Mouse (Mus musculus) kidney, postnatal 10 days (tissue): ENCODE data around the gene Upb1.
"Not testable (repeated sequence)": the region's sequence is repeated elsewhere in the genome, so short reads cannot be mapped to it uniquely, and the experiment has no call there.

ENCODE experiments used
- DNase-seq: peaks from one replicate; pipeline ENCODE4 v3.0.0; 2021; ENCODE audit warnings: mixed read lengths

Upb1 gene

DNA sequence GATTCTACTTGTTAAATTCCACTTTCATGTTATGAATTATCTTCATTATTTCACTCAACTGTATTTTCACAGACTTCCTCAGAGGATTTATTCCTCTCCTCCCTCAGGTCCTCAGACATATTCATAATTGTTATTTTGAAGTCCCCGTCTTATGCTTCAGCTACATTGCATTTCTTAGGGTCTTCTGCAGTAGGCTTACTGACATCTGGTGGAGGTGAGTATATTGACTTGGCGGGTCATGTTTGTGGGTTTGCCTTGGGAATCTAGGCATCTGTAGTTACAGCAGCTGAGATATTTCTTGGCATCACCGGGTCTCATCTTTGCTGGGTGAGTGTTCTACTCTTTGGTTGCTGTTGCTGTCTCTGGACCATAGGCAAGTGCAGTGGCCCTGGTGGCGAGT lies at the start of gene Upb1:
Gene Upb1 (plus strand): TSS at position 158 of the 400 bp plus-strand sequence.
- no peak for DNase-seq

DNA sequence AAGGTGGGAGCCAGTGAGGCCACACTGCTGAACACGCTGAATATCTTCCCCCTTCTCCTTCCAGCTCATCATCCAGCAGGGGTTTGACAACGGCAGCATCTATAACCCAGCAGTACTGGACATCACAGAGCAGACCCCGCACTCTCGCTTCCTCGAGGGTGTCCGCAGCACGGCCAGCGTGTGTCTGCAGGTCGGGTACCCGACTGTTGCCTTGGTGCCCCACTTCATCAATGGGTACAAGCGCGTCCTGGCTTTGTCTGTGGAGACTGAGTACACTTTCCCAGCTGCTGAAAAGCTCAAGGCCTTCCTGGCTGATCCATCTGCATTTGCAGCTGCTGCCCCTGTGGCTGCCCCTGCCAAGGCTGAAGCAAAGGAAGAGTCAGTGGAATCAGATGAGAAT lies 48.4 kb upstream of the Upb1 start:
- no peak for DNase-seq

DNA sequence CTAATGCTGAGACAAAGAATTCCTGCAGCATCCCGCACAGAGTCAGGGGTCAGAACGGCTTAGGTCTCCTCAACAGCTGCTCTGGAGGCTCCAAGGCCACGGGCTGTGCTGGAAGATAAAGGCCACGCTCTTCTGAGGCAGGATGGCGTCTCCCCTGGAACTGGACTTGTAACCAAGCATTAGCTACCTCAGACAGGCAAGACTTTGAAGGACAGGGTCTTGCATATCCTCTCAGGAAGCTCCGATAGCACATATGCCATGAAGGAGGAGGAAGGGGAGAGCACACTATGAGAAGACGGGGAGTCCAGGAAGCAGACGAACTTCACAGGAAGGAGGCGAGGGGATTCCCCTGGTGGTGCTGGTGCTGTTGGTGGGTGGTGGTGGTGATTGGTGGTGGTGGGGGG lies 47.1 kb upstream of the Upb1 start:
- peak; percentile 22 for DNase-seq

DNA sequence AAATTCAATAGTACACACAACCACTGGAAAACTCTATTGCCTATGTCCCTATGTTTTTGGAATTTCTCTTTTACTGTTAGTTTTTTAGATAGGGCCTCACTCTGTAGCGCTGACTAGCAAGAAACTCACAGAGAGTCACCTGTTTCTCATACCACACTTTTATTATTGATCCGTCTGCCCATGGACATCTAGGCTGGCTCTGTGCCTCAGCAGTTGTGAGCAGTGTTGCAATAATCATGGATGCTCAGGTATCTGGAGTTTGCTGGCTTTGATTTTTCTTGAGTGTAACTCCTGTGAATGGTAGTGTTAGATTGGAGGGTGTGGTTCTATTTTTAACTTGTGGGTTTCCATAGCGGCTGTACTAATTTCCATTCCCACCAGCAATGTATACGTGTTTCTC lies 45.6 kb upstream of the Upb1 start:
- no peak for DNase-seq

DNA sequence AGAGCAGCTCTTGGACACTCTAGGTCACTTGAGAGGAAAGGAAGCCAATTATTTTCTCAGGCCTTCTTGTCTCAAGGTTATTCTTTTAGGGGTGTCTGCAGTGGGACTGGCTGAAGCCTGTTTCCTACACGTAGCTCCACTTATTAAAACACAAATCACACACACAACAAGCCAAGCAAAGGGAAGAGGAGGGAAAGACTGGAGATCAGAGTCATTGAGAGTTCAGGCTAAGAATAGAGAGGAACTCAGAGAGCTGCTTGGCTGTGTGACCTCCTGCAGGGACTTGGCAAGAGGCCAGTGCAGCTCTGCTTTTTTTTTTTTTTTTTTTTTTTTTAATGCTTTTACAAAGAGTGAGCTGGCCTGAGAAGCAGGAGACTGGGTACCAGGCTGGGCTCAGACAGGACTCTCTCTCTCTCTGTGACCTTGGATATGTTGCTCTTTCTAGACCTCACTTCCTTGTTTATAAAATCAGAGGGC lies 36.7 kb upstream of the Upb1 start:
- peak; percentile 80 for DNase-seq

DNA sequence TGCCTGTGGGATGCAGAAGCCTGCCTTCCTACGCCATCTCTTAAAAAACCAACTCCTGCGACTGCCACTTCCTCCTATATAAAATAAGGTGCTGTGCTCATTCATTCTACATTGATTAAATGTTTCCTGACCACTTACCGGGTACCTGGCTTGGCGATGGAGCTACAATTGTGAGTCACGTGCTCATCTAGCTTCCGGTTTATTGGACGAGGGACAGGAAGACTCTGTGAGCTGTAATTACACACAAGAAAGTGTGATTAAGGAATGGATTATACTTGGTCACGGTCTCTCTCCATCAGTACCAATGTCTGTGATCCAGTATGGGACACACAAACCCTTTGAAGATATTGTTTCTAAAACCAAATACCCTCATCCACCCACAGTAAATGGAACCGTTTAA lies 36.1 kb upstream of the Upb1 start:
- no peak for DNase-seq

DNA sequence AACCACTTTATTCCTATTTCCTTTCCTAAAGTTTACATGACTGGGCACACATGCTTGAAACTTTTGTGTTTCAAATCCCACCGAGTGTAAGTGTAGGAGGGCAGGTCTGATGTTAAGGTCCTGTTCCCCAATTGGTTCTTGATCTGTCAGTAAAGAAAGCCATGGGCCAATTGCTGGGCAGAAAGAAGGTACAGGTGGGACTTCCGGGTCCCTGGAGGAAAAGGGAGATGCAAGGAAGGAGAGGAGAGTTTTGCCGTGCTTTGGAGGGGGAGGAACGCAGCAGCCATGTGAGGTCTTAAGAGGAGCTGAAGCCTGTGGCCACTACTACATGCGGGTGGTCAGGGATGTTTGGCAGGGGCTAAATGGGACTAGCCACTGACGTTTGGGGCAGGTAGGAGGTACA lies 35.7 kb upstream of the Upb1 start:
- no peak for DNase-seq

DNA sequence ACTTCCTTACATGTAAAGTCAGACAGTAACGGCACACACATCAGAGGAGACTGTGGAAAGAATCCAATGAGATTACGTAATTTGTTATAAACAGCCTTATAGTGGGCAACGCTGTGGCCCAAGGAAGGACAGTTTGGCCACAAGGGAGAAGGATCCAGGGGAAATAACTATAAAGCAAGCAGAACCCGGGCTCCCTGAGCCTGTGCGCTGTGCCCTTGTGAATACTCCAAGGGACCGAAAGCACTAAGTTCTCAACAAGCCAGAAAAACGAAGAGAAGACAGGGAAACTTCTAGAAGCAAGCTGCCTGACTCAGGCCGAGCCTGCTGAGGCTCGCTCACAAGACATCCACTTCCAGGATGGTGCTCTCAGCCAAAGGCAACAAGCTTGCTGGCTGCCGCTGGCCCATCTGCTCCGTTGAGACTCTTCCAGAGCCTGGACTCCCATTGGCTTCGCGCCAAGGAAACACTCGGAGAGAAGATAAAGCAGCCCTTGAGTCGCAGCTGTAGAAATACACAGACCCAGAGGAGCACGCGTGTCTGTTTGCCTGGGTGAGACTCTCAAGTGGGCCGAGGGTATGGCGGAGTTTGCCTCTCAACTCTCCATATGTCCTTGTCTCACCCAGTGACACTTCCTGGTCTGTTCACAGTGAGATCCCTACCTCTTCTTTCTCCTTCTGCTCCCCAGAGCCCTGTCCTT lies 27.1 kb upstream of the Upb1 start:
- peak; percentile 41 for DNase-seq

DNA sequence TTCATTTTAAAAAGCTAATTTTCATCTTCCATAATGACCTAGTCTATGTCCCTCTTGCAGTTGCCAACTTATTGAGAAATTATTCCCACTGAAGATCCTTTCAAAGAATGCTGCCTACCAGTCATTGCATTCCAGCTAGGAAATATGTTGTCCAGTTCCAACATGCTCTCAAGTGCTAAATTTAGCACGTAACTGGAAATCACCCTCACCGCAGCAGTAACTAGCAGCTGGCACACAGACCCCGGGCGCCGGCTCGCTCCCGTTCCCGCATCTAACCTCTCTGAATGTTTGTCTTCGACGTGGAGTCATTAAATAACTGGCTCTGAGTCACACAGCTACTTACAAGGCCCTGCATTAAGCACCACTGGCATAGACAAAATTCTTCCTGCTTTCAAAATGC lies 22.2 kb upstream of the Upb1 start:
- no peak for DNase-seq

DNA sequence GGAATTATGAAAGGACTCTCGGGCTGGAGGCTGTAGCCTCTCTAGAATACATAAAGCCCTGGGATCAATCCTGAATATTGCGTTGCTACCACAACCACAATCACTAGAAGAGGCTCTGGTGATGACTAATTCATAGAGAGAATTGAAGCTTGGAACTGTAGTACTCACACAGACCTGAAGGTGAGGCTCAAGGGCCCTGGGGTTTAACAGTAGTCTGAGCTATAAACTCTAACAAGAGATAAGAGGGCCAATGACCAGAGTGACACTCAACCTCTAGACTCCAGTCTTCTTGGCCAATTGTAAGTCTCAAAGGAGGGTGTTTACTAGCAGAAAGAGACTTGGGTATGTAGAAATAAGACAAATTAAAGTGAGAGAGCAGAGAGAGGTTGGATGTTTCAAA lies 10.8 kb upstream of the Upb1 start:
- no peak for DNase-seq

DNA sequence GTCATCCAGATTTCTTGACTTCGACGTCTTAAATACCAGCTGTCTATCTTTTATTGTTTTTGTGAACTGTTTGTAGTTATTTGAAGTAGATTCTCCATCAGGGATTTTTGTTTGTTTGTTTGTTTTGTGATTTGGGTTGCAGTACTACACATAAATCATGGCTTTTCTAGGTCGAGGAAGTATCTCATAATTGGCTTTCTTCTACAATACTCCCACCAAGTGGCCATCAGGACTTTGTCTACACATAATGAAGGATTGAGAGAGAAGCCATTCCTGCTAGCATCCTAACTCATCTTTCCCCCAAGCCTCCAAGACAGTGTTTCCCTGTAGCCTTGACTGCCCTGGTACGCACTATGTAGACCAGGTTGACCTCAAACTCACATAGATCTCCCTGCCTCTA lies 10.1 kb upstream of the Upb1 start:
- no peak for DNase-seq

DNA sequence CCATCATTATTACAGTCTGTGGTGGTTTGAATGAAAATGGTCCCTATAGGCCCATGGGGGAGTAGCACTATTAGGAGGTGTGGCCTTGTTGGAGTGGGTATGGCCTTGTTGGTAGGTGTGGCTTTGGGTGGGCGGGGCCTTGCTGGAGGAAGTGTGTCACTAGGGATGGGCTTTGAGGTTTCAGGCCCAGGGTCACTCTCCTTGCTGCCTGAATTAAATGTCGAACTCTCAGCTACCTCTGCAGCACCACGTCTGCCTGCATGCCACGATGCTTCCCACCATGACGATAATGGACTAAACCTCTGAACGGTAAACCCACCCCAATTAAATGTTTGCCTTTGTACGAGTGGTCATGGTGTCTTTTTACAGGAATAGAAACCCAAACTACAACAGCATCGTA lies 6.1 kb upstream of the Upb1 start:
- no peak for DNase-seq

DNA sequence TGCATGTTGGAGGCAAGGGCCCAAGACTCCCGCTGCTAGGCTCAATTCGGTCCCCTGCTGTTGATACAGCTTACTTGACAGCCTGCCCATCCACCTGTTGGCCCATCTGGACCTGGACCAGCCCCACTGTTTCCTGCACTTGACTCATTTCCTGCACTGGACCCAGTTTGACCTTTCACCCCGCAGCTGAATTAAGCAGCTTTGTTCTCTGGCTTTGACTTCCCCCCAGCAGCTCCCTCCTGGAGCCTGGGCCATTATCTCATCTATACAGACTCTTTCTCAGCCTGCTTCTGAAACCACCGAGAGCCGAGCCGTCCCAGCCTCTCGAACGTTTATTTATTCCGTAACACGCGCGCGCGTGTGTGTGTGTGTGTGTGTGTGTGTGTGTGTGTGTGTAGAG lies 3.9 kb upstream of the Upb1 start:
- DNase-seq = peak; percentile 72

DNA sequence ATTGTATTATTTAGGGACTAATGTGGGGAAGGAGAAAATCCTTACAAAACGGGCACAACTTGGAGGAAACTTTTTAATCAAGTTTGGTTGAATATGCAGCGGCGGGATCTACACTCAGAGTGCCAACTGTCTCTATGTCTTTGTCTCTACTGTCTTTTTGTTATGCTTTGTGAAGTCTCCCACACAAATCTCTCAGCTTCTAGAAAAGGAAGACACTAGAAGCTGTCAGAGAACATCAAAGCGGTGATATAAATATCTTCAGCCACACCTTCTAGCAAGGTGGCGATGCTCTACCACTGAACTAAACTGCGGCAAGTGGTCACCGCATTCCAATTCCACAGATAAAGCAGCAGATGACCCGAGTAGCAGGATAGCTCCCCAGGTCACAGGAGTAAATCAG lies 5.0 kb downstream of the Upb1 start:
- DNase-seq = no peak

DNA sequence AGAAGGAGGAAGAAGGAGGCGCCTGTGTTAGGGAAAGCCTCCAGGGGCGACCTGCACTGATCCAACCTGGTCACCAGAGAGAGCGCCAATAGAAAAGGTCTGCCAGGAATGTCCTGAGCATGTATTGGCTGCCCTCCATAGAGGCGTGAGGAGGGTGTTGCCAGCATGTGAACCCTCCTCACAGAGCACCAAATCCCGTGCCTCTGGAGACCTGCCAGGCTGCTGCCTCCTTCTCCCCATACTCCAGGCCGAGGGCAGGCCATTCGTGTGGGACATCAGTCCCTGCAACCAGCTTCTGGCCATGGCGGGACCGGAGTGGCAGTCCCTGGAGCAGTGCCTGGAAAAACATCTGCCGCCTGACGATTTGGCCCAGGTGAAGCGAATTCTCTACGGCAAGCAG lies 5.8 kb downstream of the Upb1 start:
- peak; percentile 79 for DNase-seq

DNA sequence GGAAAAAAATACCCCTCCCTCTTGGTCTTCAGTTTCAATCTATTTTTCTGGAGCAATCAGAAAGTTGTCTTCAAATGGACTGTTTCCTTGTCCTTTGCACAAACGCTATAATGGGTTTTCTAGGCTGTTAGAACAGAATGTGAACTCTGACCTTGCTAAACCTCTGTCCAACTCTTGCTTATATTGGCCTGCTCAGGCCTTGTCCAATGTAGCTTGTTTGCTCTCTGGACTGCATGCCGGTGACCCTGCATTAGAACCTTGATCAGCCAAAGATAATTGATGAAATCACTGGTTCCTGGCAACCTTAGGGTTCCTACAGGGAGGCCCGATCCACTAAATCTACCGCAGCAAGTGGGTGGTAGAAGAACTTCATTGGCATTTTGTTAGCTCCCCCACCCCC lies 6.8 kb downstream of the Upb1 start:
- DNase-seq = no peak

DNA sequence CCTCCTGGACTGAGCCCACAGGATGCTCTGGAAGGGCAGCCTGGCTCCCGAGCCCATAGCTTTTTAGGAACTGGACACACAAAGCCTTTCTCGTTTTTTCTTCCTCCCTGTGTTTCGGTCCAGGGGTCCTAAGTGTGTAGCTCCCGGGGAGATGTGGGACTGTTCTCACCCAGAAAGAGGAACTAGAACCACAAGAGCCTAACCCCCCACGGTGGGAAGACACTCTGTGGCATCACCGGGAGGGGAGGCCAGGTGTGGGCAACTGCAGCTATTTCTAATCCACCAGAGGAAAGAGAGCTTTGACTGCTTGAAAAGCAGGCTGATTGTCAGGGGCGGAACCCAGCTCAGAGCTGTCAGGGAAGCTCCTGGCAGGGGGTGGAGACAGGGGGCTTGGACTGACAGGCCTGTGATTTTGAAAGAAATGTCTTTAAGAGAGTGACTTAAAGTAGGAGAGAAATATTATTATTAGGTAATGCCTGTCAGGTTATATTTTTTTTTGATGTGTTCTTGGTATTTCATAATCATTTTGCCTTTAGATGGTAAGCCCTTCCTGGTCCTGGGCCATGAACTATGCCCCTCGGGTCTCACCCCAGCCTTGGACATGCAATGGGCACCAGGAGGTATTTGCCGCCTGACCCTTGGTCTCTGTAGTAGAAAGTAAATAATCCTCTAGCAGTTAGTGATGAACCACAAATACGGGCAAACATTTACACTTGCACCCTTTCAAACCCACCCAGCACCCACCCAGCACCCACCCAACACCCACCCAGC lies 10.6 kb downstream of the Upb1 start:
- DNase-seq = not testable (repeated sequence)

DNA sequence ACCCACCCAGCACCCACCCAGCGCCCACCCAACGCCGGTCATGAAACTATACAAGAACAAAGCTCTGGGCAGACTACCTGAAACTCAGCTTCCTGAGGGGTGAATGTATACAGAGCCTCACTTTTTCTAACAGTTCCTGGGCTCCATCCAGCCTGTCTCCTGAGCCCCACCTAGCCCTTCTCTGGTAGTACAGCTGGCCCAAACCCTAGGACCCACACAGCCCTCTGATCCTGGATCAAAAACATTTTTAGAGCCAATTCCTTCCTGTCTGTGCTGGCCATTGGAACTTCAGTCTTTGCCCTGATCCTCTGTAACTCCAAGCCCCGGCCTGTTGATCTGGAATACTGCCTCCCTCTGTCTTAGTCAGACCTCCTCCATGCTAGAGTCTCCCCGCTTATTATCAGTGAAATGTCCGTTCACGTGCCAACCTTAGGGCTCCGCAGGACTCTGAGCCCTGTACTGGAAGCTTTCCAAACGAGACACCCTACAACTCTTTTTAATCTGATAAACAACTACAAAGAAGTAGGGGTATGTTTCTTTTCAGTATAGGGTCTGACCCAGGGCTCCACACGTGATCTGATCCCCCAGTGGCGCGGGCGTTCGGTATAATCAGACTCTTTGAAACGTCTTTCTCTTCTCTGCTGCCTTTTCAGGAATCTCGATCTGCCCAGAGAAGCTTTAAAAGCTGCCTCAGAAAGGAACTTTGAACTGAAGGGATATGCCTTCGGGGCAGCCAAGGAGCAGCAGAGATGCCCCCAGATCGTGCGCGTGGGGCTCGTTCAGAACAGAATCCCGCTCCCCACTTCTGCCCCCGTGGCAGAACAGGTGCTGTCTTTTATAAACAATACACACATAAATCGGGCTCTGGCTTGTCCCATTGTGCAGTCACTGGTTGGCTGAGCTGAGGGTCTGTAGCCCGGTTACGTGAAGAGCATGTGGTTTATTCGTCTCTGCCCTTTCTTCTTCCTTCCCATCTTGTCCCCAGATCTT lies 11.5 kb downstream of the Upb1 start:
- DNase-seq = no peak

DNA sequence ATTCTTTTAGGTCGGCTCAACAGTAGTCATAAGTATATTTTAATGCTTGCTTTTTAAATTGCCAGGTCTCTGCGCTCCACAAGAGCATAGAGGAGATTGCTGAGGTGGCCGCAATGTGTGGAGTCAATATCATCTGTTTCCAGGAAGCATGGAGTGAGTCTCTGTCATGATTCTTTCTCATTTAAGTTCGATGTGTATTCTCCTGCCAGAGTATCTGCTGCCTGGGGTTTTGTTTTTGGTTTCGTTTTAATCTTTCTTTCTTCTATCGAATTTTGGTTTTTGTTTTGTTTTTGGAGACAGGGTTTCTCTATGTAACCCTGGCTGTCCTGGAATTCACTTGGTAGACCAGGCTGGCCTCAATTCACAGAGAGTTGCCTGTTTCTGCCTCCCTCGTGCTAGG lies 14.0 kb downstream of the Upb1 start:
- no peak for DNase-seq

DNA sequence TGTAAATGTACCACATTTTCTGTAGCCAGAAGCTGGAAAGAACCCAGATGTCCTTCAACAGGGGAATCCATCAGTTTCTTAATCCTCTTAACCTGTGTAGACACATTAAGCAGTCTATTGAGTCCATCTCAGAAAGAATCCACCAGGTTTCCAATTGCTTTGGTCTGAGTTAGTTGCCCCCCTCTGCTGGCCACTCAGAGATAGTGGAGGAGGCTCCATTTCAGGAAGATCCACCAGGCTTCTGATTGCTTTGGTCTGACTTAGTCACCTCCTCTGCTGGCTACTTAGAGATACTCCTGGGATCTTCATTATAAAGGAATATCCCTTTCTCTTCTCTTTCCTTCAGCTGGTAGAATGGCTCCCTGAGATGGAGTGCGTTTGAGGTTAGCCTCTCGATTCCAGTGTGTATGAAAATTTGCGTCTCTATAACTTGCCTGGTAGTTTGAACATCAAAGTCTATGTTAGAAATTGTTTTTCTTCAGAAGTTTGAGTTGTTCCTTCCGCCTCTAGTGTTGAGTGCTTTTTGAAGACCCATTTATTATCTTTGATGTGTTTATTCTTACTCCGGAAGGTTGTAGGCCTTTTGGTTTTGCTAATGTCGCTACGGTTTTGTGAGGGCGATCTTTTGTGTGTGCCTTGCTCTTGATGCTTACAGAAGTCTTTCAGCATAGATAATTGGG lies 16.6 kb downstream of the Upb1 start:
- no peak for DNase-seq

DNA sequence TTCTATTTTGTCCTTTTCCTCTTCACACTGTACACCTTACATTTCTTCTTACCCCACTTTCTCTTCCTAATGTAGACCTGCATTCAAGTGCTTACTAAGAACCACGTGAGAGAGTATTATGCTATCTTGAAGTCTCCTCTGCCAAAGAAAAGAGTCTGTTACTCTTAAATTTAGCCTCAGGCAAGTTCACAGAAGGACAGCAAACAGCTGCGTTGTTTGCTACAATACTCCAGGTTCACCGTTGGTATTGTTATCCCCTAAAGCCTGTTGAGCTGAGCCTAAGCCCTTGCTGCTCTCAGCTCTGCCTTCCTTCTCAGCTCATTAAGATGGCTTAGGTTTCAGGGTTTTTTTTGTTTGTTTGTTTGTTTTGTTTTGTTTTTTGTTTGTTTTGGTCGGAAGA lies 17.8 kb downstream of the Upb1 start:
- no peak for DNase-seq

DNA sequence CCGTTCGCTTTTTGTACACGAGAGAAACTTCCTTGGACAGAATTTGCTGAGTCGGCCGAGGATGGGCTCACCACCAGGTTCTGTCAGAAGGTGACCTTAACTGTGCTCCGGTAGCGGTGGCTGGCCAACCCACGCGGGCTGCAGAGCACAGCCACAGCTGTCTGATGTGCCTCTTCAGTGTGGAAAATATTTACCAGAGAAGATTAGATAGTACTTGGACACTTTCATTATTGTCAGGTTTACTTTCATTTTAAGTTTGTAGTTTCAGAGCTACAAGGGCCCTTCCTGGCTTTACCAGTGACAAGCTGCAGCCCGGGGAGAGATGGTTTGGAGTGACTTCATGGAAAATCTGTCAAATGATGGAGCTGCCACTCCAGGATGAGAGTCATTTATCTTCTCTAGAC lies 23.6 kb downstream of the Upb1 start:
- DNase-seq = no peak
